Mouse (Mus musculus): ENCODE measurements around the gene Pyy. TPM values are rescaled to one million over a fixed set of nuclear protein-coding genes. Genes with fewer than 3 reads are reported as not detected.

The Pyy gene
- polyA plus RNA-seq, 1 experiment from 2014 or later: 65.1 TPM

- peaks cover 12% of the 10 kb centered on the region for H3K4me1 ChIP-seq
These were observed 18.4 kb downstream of the Pyy start for GRCm38 (mm10) chr11:102089088-102089808.

GRCm38 (mm10) chr11:102087931-102088898 lies 19.4 kb downstream of the Pyy start, which contains the start of gene Mpp2:
Gene Mpp2, minus strand, starts transcription at chr11:102088515.
- no peaks in the 10 kb centered on the region for H3K27me3 ChIP-seq (replicated peaks)
- WGBS: under 1% methylated on average over 49 of the region's 49 CpGs

More at GRCm38 (mm10) chr11:102089088-102089808, 18.4 kb downstream of the Pyy start:
- Histone ChIP-seq H3K9me3 (no peaks in the 10 kb centered on the region), H3K9ac (no peak overlapping the region), H3K27ac (peak overlapping the region; percentile 84), H3K4me2 (peak overlapping the region; percentile 96), H3K36me3 (no peaks in the 10 kb centered on the region), H3K4me3 (replicated peaks) (peak overlapping the region; percentile 69), H3K27me3 (replicated peaks) (no peaks in the 10 kb centered on the region)
- ATAC-seq (ENCODE audit: insufficient read depth, low FRiP score, low read depth): peak; percentile 74
- WGBS: under 1% methylated on average over 20 of the region's 20 CpGs

GRCm38 (mm10) chr11:102087081-102087751 lies 20.4 kb downstream of the Pyy start:
- H3K4me1 ChIP-seq: peaks cover 13% of the 10 kb centered on the region
- H3K36me3 ChIP-seq: no peaks in the 10 kb centered on the region
- 1% methylated on average over 39 of the region's 39 CpGs for WGBS
- 0 out of 2 replicates have a peak overlapping the region, but pooled peaks have one; percentile 71 for H3K9ac ChIP-seq
- peak overlapping the region; percentile 96 for H3K4me2 ChIP-seq
- peak overlapping the region; percentile 69 for H3K4me3 ChIP-seq (replicated peaks)
- ATAC-seq (ENCODE audit: insufficient read depth, low FRiP score, low read depth): peak; percentile 42
- no peaks in the 10 kb centered on the region for H3K27me3 ChIP-seq (replicated peaks)
- peak overlapping the region; percentile 84 for H3K27ac ChIP-seq
- no peaks in the 10 kb centered on the region for H3K9me3 ChIP-seq

More at GRCm38 (mm10) chr11:102087931-102088898, 19.4 kb downstream of the Pyy start, which contains the start of gene Mpp2:
- H3K9me3 ChIP-seq: no peaks in the 10 kb centered on the region
- H3K36me3 ChIP-seq: no peaks in the 10 kb centered on the region
- ATAC-seq (ENCODE audit: insufficient read depth, low FRiP score, low read depth): peak; percentile 81
- H3K27ac ChIP-seq: peak within 1 kb of the TSS; percentile 84
- H3K4me2 ChIP-seq: peak within 1 kb of the TSS; percentile 96
- H3K4me3 ChIP-seq (replicated peaks): peak within 1 kb of the TSS; percentile 69
- H3K4me1 ChIP-seq: peaks cover 12% of the 10 kb centered on the region
- peak within 1 kb of the TSS; percentile 71 for H3K9ac ChIP-seq

GRCm38 (mm10) chr11:102086331-102086730 lies 21.3 kb downstream of the Pyy start:
- Histone ChIP-seq H3K9me3 (no peaks in the 10 kb centered on the region), H3K27me3 (replicated peaks) (no peaks in the 10 kb centered on the region), H3K27ac (no peak overlapping the region), H3K4me1 (peaks cover 19% of the 10 kb centered on the region), H3K9ac (no peak overlapping the region), H3K4me2 (peak overlapping the region; percentile 96), H3K4me3 (replicated peaks) (peak overlapping the region; percentile 69; the same call in 1 of the 2 replicates), H3K36me3 (no peaks in the 10 kb centered on the region)
- WGBS: 10% methylated on average over 3 of the region's 3 CpGs
- ATAC-seq (ENCODE audit: insufficient read depth, low FRiP score, low read depth): no peak

GRCm38 (mm10) chr11:102084159-102084558 lies 23.5 kb downstream of the Pyy start:
- Histone ChIP-seq H3K27ac (no peak overlapping the region), H3K4me3 (replicated peaks) (no peak overlapping the region), H3K4me1 (peaks cover 15% of the 10 kb centered on the region), H3K9me3 (no peaks in the 10 kb centered on the region), H3K9ac (no peak overlapping the region), H3K4me2 (no peak overlapping the region), H3K36me3 (no peaks in the 10 kb centered on the region), H3K27me3 (replicated peaks) (no peaks in the 10 kb centered on the region)
- WGBS: 64% methylated on average over 7 of the region's 7 CpGs
- ATAC-seq (ENCODE audit: insufficient read depth, low FRiP score, low read depth): no peak

GRCm38 (mm10) chr11:102083193-102083592 lies 24.4 kb downstream of the Pyy start:
- WGBS: 56% methylated on average over 4 of the region's 4 CpGs
- H3K27me3 ChIP-seq (replicated peaks): no peaks in the 10 kb centered on the region
- H3K9me3 ChIP-seq: no peaks in the 10 kb centered on the region
- H3K9ac ChIP-seq: no peak overlapping the region
- H3K36me3 ChIP-seq: peaks cover 4% of the 10 kb centered on the region; the same call in 1 of the 2 replicates
- peaks cover 14% of the 10 kb centered on the region for H3K4me1 ChIP-seq
- no peak overlapping the region for H3K4me3 ChIP-seq (replicated peaks)
- no peak overlapping the region for H3K27ac ChIP-seq
- H3K4me2 ChIP-seq: no peak overlapping the region
- no peak for ATAC-seq (ENCODE audit: insufficient read depth, low FRiP score, low read depth)

GRCm38 (mm10) chr11:102082322-102082721 lies 25.3 kb downstream of the Pyy start:
- Histone ChIP-seq H3K4me2 (peak overlapping the region; percentile 93), H3K9me3 (no peaks in the 10 kb centered on the region), H3K27ac (no peak overlapping the region), H3K9ac (peak overlapping the region; percentile 44; the same call in 1 of the 2 replicates), H3K4me3 (replicated peaks) (peak overlapping the region; percentile 44), H3K36me3 (peaks cover 5% of the 10 kb centered on the region; the same call in 1 of the 2 replicates), H3K4me1 (peaks cover 14% of the 10 kb centered on the region), H3K27me3 (replicated peaks) (no peaks in the 10 kb centered on the region)
- ATAC-seq (ENCODE audit: insufficient read depth, low FRiP score, low read depth): peak; percentile 85
- WGBS: under 1% methylated on average over 18 of the region's 18 CpGs

GRCm38 (mm10) chr11:102073722-102074121 lies 33.9 kb downstream of the Pyy start:
- Histone ChIP-seq H3K9me3 (no peaks in the 10 kb centered on the region), H3K4me2 (no peak overlapping the region), H3K36me3 (peaks cover 5% of the 10 kb centered on the region; the same call in 1 of the 2 replicates), H3K4me1 (peaks cover 8% of the 10 kb centered on the region; the same call in 1 of the 2 replicates), H3K9ac (no peak overlapping the region), H3K27ac (no peak overlapping the region), H3K4me3 (replicated peaks) (no peak overlapping the region), H3K27me3 (replicated peaks) (no peaks in the 10 kb centered on the region)
- 79% methylated on average over 14 of the region's 14 CpGs for WGBS
- no peak for ATAC-seq (ENCODE audit: insufficient read depth, low FRiP score, low read depth)

- Histone ChIP-seq H3K4me2 (no peak overlapping the region), H3K9me3 (no peaks in the 10 kb centered on the region), H3K27ac (no peak overlapping the region), H3K4me3 (replicated peaks) (no peak overlapping the region), H3K4me1 (peaks cover 8% of the 10 kb centered on the region; the same call in 1 of the 2 replicates), H3K36me3 (no peaks in the 10 kb centered on the region), H3K9ac (no peak overlapping the region), H3K27me3 (replicated peaks) (no peaks in the 10 kb centered on the region)
- ATAC-seq (ENCODE audit: insufficient read depth, low FRiP score, low read depth): no peak
- WGBS: 58% methylated on average over 5 of the region's 5 CpGs
These were observed 34.9 kb downstream of the Pyy start for GRCm38 (mm10) chr11:102072729-102073128.

GRCm38 (mm10) chr11:102070426-102070825 lies 37.2 kb downstream of the Pyy start:
- Histone ChIP-seq H3K27ac (no peak overlapping the region), H3K4me1 (peaks cover 8% of the 10 kb centered on the region; the same call in 1 of the 2 replicates), H3K4me2 (0 out of 2 replicates have a peak overlapping the region, but pooled peaks have one; percentile 21), H3K27me3 (replicated peaks) (no peaks in the 10 kb centered on the region), H3K36me3 (no peaks in the 10 kb centered on the region), H3K9me3 (no peaks in the 10 kb centered on the region), H3K4me3 (replicated peaks) (no peak overlapping the region), H3K9ac (no peak overlapping the region)
- ATAC-seq (ENCODE audit: insufficient read depth, low FRiP score, low read depth): no peak
- WGBS: 9% methylated on average over 13 of the region's 13 CpGs

- no peak overlapping the region for H3K9ac ChIP-seq
- no peaks in the 10 kb centered on the region for H3K9me3 ChIP-seq
- no peak for ATAC-seq (ENCODE audit: insufficient read depth, low FRiP score, low read depth)
- H3K27me3 ChIP-seq (replicated peaks): no peaks in the 10 kb centered on the region
- H3K4me2 ChIP-seq: no peak overlapping the region
- no peaks in the 10 kb centered on the region for H3K36me3 ChIP-seq
- no peak overlapping the region for H3K4me3 ChIP-seq (replicated peaks)
- 68% methylated on average over 11 of the region's 11 CpGs for WGBS
- peaks cover 8% of the 10 kb centered on the region; the same call in 1 of the 2 replicates for H3K4me1 ChIP-seq
- H3K27ac ChIP-seq: no peak overlapping the region
These were observed 38.0 kb downstream of the Pyy start for GRCm38 (mm10) chr11:102069633-102070032.
